Mouse (Mus musculus): ENCODE measurements around the gene Rdh1. TPM values are rescaled to one million over a fixed set of nuclear protein-coding genes. Genes with fewer than 3 reads are reported as not detected.
"Not testable (repeated sequence)": the region's sequence is repeated elsewhere in the genome, so short reads cannot be mapped to it uniquely, and the experiment has no call there.

Gene Rdh1
- polyA plus RNA-seq, 1 experiment = 0.56 TPM

DNA sequence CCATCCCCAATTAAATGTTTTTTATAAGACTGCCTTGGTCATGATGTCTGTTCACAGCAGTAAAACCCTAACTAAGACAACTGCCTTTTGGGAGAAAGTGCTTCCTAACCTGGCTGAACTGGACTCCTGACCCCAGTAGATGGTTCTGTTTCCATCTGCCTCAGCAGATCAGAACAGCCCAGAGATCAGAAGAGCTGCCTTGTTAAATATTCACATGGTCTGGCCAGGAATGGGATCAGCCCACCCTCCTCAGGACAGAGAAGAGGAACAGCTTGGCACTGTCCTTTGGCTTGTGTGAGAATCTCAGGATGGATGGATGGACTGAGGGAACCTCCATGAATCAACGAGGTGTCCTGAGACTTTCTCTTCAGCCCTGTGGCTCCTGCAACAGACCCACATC is 39.8 kb downstream of the Rdh1 start:
- H3K4me3 ChIP-seq (ENCODE audit: extremely low read depth, insufficient read depth, insufficient read length) = no peak overlapping the region
- TF ChIP-seq POLR2A (IDR thresholded peaks at IDR 0.05; ENCODE audit: low read depth, low read length) (no peak), CTCF (IDR thresholded peaks at IDR 0.05; ENCODE audit: extremely low read depth, insufficient read depth, insufficient read length, insufficient replicate concordance) (no peak)
- WGBS = 74% methylated on average over 1 of the region's 1 CpGs
- H3K27me3 ChIP-seq (ENCODE audit: control insufficient read depth, insufficient read depth, low read length) = no peaks in the 10 kb centered on the region
- no peaks in the 10 kb centered on the region for H3K4me1 ChIP-seq (ENCODE audit: control insufficient read depth, insufficient read depth, insufficient read length)
- H3K27ac ChIP-seq (ENCODE audit: insufficient read depth, low read length) = no peak overlapping the region
- H3K36me3 ChIP-seq (ENCODE audit: control insufficient read depth, insufficient read depth, low read length) = no peaks in the 10 kb centered on the region
- no peak for DNase-seq (ENCODE audit: low read depth in 1 of 2, low spot score in 2 of 2)

DNA sequence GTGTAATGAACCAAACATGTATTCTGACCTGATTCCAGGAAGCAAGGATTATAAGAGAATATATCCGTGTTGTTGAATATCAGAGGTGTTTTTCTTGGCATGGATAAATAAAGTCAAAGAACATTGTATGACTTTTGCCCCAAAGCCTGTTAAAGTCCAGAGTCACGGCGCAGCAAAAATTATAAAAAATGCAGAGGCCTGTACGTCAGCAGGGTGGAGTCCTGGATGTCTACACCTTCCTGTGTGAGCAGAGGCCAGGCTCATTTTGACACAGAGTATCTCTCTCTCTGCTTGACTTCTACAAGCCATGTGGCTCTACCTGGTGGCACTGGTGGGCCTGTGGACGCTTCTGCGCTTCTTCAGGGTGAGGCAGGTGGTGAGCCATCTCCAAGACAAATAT is 41.4 kb downstream of the Rdh1 start, which contains the start of gene Rdh16:
Rdh16 (plus strand) TSS at position 262 of the 400 bp plus-strand sequence.
- H3K4me1 ChIP-seq (ENCODE audit: control insufficient read depth, insufficient read depth, insufficient read length) = no peaks in the 10 kb centered on the region
- H3K36me3 ChIP-seq (ENCODE audit: control insufficient read depth, insufficient read depth, low read length) = no peaks in the 10 kb centered on the region
- 90% methylated on average over 6 of the region's 6 CpGs for WGBS
- TF ChIP-seq POLR2A (IDR thresholded peaks at IDR 0.05; ENCODE audit: low read depth, low read length) (no peak), CTCF (IDR thresholded peaks at IDR 0.05; ENCODE audit: extremely low read depth, insufficient read depth, insufficient read length, insufficient replicate concordance) (no peak)
- no peak for DNase-seq (ENCODE audit: low read depth in 1 of 2, low spot score in 2 of 2)
- H3K27ac ChIP-seq (ENCODE audit: insufficient read depth, low read length) = no peak within 1 kb of the TSS
- no peak within 1 kb of the TSS for H3K4me3 ChIP-seq (ENCODE audit: extremely low read depth, insufficient read depth, insufficient read length)
- no peaks in the 10 kb centered on the region for H3K27me3 ChIP-seq (ENCODE audit: control insufficient read depth, insufficient read depth, low read length)

DNA sequence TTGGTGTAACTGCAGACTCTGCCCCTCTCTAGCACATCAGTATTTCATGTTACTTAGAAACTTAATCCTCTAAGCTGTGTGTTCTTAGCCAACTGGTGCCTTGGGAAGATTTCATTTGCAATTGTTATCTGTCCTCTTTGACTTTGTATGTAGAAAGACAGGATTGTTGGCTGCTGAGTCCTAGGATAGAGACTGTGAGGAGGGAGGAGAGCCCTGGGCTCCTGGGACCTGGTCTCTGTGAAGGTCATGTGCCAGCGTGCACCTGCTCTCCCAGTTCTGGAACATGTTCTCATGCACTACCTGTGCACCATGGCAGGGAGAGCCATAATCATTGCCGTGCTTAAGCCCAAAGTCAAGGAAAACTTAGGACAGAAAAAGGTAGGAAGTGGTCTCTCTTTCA is 42.1 kb downstream of the Rdh1 start:
- Histone ChIP-seq H3K27me3 (ENCODE audit: control insufficient read depth, insufficient read depth, low read length) (no peaks in the 10 kb centered on the region), H3K36me3 (ENCODE audit: control insufficient read depth, insufficient read depth, low read length) (no peaks in the 10 kb centered on the region), H3K4me1 (ENCODE audit: control insufficient read depth, insufficient read depth, insufficient read length) (no peaks in the 10 kb centered on the region), H3K4me3 (ENCODE audit: extremely low read depth, insufficient read depth, insufficient read length) (no peak overlapping the region), H3K27ac (ENCODE audit: insufficient read depth, low read length) (no peak overlapping the region)
- 90% methylated on average over 2 of the region's 2 CpGs for WGBS
- DNase-seq (ENCODE audit: low read depth in 1 of 2, low spot score in 2 of 2) = no peak
- TF ChIP-seq POLR2A (IDR thresholded peaks at IDR 0.05; ENCODE audit: low read depth, low read length) = no peak
- TF ChIP-seq CTCF (IDR thresholded peaks at IDR 0.05; ENCODE audit: extremely low read depth, insufficient read depth, insufficient read length, insufficient replicate concordance) = no peak

DNA sequence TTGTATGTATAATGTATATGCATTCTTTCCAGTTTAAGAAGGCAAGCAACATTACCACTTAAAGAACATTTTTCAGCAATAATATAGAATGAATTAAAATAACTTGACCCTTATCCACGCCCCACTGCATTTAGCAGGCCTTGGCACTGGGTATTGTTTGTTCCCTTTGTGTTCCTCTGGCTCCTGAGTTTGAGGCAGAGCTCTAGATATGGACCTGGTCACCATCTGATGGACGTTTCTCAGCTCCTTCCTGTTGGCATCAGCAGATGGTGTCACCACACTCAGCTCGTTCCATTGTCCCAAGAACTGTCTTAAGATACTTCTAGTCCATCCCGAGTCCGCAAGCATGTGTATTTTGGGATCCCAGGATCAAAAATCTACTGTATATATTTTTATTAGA is 42.7 kb downstream of the Rdh1 start:
- no peak overlapping the region for H3K4me3 ChIP-seq (ENCODE audit: extremely low read depth, insufficient read depth, insufficient read length)

DNA sequence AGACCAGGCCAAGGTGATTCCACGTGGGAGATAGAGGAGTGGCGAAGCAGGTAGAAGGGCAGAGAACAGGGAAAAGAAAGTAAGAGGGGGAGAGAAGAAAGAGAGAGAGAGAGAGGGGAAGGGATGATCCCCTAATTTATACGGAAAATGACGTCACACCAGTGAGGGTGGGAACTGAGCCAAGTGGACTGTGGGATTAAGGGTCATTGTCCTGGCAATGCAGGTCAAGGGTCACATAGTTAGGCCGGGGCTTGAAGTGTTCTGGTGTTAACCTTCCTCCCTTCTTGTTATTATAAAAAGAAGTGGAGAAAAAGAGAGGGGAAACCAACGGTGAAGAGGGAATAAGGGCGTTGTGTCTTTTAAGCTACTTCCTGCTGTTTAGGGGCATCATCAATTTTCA is 44.9 kb downstream of the Rdh1 start:
- TF ChIP-seq CTCF (IDR thresholded peaks at IDR 0.05; ENCODE audit: extremely low read depth, insufficient read depth, insufficient read length, insufficient replicate concordance) = no peak
- no peak for TF ChIP-seq POLR2A (IDR thresholded peaks at IDR 0.05; ENCODE audit: low read depth, low read length)
- H3K27ac ChIP-seq (ENCODE audit: insufficient read depth, low read length) = no peak overlapping the region
- WGBS = 80% methylated on average over 7 of the region's 7 CpGs
- H3K27me3 ChIP-seq (ENCODE audit: control insufficient read depth, insufficient read depth, low read length) = no peaks in the 10 kb centered on the region
- H3K4me3 ChIP-seq (ENCODE audit: extremely low read depth, insufficient read depth, insufficient read length) = no peak overlapping the region
- H3K4me1 ChIP-seq (ENCODE audit: control insufficient read depth, insufficient read depth, insufficient read length) = no peaks in the 10 kb centered on the region
- DNase-seq (ENCODE audit: low read depth in 1 of 2, low spot score in 2 of 2) = no peak
- no peaks in the 10 kb centered on the region for H3K36me3 ChIP-seq (ENCODE audit: control insufficient read depth, insufficient read depth, low read length)

More for the DNA sequence above, 42.7 kb downstream of the Rdh1 start:
- DNase-seq (ENCODE audit: low read depth in 1 of 2, low spot score in 2 of 2) = no peak
- WGBS = 71% methylated on average over 5 of the region's 5 CpGs
- H3K27me3 ChIP-seq (ENCODE audit: control insufficient read depth, insufficient read depth, low read length) = no peaks in the 10 kb centered on the region
- no peak overlapping the region for H3K27ac ChIP-seq (ENCODE audit: insufficient read depth, low read length)
- TF ChIP-seq CTCF (IDR thresholded peaks at IDR 0.05; ENCODE audit: extremely low read depth, insufficient read depth, insufficient read length, insufficient replicate concordance) = no peak
- no peak for TF ChIP-seq POLR2A (IDR thresholded peaks at IDR 0.05; ENCODE audit: low read depth, low read length)
- no peaks in the 10 kb centered on the region for H3K36me3 ChIP-seq (ENCODE audit: control insufficient read depth, insufficient read depth, low read length)
- no peaks in the 10 kb centered on the region for H3K4me1 ChIP-seq (ENCODE audit: control insufficient read depth, insufficient read depth, insufficient read length)

DNA sequence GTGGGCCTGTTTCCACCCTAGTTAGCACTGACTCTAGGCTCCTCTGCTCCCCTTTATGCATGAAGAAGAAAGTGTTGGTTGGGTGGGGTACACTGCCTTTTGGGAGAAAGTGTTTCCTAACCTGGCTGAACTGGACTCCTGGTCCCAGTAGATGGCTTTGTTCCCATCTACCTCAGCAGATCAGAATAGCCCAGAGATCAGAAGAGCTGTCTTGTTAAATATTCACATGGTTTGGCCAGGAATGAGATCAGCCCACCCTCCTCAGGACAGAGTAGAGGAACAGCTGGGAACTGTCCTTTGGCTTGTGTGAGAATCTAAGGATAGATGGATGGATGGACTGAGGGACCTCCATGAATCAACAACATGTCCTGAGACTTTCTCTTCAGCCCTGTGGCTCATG is 56.4 kb downstream of the Rdh1 start:
- Histone ChIP-seq H3K4me1 (ENCODE audit: control insufficient read depth, insufficient read depth, insufficient read length) (no peaks in the 10 kb centered on the region), H3K27me3 (ENCODE audit: control insufficient read depth, insufficient read depth, low read length) (no peaks in the 10 kb centered on the region), H3K27ac (ENCODE audit: insufficient read depth, low read length) (no peak overlapping the region), H3K36me3 (ENCODE audit: control insufficient read depth, insufficient read depth, low read length) (no peaks in the 10 kb centered on the region), H3K4me3 (ENCODE audit: extremely low read depth, insufficient read depth, insufficient read length) (no peak overlapping the region)
- TF ChIP-seq POLR2A (IDR thresholded peaks at IDR 0.05; ENCODE audit: low read depth, low read length) (no peak), CTCF (IDR thresholded peaks at IDR 0.05; ENCODE audit: extremely low read depth, insufficient read depth, insufficient read length, insufficient replicate concordance) (no peak)
- DNase-seq (ENCODE audit: low read depth in 1 of 2, low spot score in 2 of 2) = no peak

DNA sequence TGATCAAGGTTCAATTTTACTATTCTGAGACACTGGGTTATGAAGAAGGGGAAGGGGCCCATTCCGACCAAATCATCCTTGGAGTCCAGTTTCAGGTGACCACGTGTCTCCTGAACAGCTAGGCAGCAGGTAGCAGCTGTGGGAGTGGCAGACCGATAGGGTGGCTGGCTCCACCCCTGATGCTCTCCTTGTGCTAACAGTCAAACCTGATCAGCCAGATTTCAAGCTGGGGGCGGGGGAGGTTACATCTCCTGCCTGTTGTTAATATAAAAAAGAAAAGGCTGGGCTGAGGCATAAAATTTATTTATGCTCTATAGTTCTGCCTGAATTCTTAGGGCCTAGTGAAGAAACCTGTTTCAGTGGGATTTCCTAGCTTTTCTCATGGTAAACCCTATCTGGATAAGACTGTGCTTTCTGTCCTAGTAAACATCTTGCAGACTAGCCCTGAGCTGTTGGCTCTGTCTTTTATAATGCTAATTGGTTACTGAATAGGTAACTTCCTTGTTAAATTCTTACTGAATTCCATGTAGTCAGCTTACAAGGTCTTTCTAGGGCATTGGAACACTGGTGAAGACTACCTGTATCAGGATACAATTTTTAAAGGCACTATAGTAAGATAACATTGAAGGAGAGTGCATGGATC is 57.9 kb downstream of the Rdh1 start:
- H3K27ac ChIP-seq (ENCODE audit: insufficient read depth, low read length); DNase-seq (ENCODE audit: low read depth in 1 of 2, low spot score in 2 of 2); H3K27me3 ChIP-seq (ENCODE audit: control insufficient read depth, insufficient read depth, low read length); H3K4me3 ChIP-seq (ENCODE audit: extremely low read depth, insufficient read depth, insufficient read length); H3K36me3 ChIP-seq (ENCODE audit: control insufficient read depth, insufficient read depth, low read length); H3K4me1 ChIP-seq (ENCODE audit: control insufficient read depth, insufficient read depth, insufficient read length): not testable (repeated sequence)
- whole genome bisulfite sequencing = 79% methylated on average over 4 of the region's 4 CpGs

Other genes starting within 250 kb of the Rdh1 start
- 6.9 and 12.2 TPM in 2 replicates for gene Ndufa4l2, start 244.8 kb upstream of the Rdh1 start, polyA plus RNA-seq (2012; rRNA removed)
- gene Shmt2, start 237.3 kb upstream of the Rdh1 start, polyA plus RNA-seq (2012; rRNA removed) = 99.9 and 133 TPM in 2 replicates
- not detected in 2 replicates for gene Nxph4, start 225.2 kb upstream of the Rdh1 start, polyA plus RNA-seq (2012; rRNA removed)
- 98.7 and 99.4 TPM in 2 replicates for gene Lrp1, start 138.6 kb upstream of the Rdh1 start, polyA plus RNA-seq (2012; rRNA removed)
- 120 and 126 TPM in 2 replicates for gene Stat6, start 116.7 kb upstream of the Rdh1 start, polyA plus RNA-seq (2012; rRNA removed)
- 3.2 and 3.5 TPM in 2 replicates for gene Nemp1, start 92.8 kb upstream of the Rdh1 start, polyA plus RNA-seq (2012; rRNA removed)
- gene Nab2, start 91.2 kb upstream of the Rdh1 start, polyA plus RNA-seq (2012; rRNA removed) = 30.6 and 32.7 TPM in 2 replicates
- gene Myo1a, start 54.6 kb upstream of the Rdh1 start, polyA plus RNA-seq (2012; rRNA removed) = 0.13 and 0.21 TPM in 2 replicates
- gene Tac2, start 35.2 kb upstream of the Rdh1 start, polyA plus RNA-seq (2012; rRNA removed) = 1.9 and 4.1 TPM in 2 replicates
- 5.6 and 6.0 TPM in 2 replicates for gene Zbtb39, start 20.2 kb upstream of the Rdh1 start, polyA plus RNA-seq (2012; rRNA removed)
- 22.5 and 28.8 TPM in 2 replicates for gene Gpr182, start 8.0 kb upstream of the Rdh1 start, polyA plus RNA-seq (2012; rRNA removed)
- 0.60 and 0.94 TPM in 2 replicates for gene Rdh16f1, start 66 bp downstream of the Rdh1 start, polyA plus RNA-seq (2012; rRNA removed)
- gene Rdh9, start 16.7 kb downstream of the Rdh1 start, polyA plus RNA-seq (2012; rRNA removed) = 0.11 and 0.18 TPM in 2 replicates
- 0.04 TPM in 1 of 2 replicates, not detected in the other for gene Rdh16, start 41.4 kb downstream of the Rdh1 start, polyA plus RNA-seq (2012; rRNA removed)
- not detected in 2 replicates for gene Rdh19, start 90.2 kb downstream of the Rdh1 start, polyA plus RNA-seq (2012; rRNA removed)
- gene Rdh16f2, start 106.8 kb downstream of the Rdh1 start, polyA plus RNA-seq (2012; rRNA removed) = 0.08 TPM in 1 of 2 replicates, not detected in the other
- 0.06 and 0.08 TPM in 2 replicates for gene Rdh7, start 129.1 kb downstream of the Rdh1 start, polyA plus RNA-seq (2012; rRNA removed)
- 0.04 and 0.15 TPM in 2 replicates for gene Sdr9c7, start 138.8 kb downstream of the Rdh1 start, polyA plus RNA-seq (2012; rRNA removed)
- gene Hsd17b6, start 247.9 kb downstream of the Rdh1 start, polyA plus RNA-seq (2012; rRNA removed) = not detected in 2 replicates

All from spleen, adult 2 months (tissue).